Mouse (Mus musculus) myocyte (in vitro differentiated cells): ENCODE measurements around the gene Rab36.

Experiments
- MYOD1 ChIP-seq, 3 experiments: IDR thresholded peaks; one replicate each; pipeline ENCODE4 v1.6.1; 2011; ENCODE audit warnings: control low read depth in 2 of 3, low read depth in 2 of 3, mild to moderate bottlenecking in 2 of 3, moderate library complexity in 1 of 3; ENCODE audit not compliant: insufficient read length in 2 of 3, control insufficient read depth in 1 of 3
- MYOG ChIP-seq, 3 experiments: IDR thresholded peaks; one replicate each; pipeline ENCODE4 v1.6.1; 2011; ENCODE audit warnings: control low read depth in 2 of 3, low read depth in 2 of 3, mild to moderate bottlenecking in 2 of 3; ENCODE audit not compliant: insufficient read length in 2 of 3, control insufficient read depth in 1 of 3, insufficient read depth in 1 of 3
- POLR2A ChIP-seq: IDR thresholded peaks from one replicate; pipeline ENCODE4 v1.6.1; 2011; ENCODE audit warnings: low read depth, mild to moderate bottlenecking, control low read depth, moderate library complexity; ENCODE audit not compliant: insufficient read length
- POLR2AphosphoS2 ChIP-seq: IDR thresholded peaks from one replicate; pipeline ENCODE4 v1.6.1; 2011; ENCODE audit warnings: low read depth, control low read depth; ENCODE audit not compliant: insufficient read length
- TCF3 ChIP-seq: IDR thresholded peaks from one replicate; pipeline ENCODE4 v1.6.1; 2011; ENCODE audit warnings: low read depth, control low read depth; ENCODE audit not compliant: insufficient read length

DNA sequence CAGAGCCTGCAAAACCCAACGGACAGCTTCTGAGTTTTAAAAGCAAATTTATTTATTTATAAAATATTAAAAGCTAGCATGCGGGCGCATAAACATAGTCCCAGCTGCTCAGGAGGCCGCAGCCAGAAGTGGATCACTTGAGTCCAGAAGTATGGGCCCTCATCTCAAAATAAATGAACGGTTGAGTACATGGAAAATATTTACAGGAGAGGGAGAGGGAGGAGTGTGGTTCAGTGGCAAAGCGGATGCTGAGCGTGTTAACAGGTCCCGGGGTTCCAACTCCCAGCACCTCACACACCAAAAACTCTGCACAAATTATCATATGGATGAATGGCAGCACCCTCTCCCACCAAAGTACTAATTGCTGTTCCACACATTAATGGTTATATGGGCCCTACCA is 21.5 kb downstream of the Rab36 start:
- TF ChIP-seq POLR2A: no peak
- no peak for TF ChIP-seq MYOG (IDR thresholded peaks at IDR 0.05; ENCODE audit: control insufficient read depth in 1 of 3, insufficient read depth in 1 of 3, insufficient read length in 2 of 3, low read depth in 2 of 3)
- no peak for TF ChIP-seq POLR2AphosphoS2
- no peak for TF ChIP-seq TCF3
- no peak for TF ChIP-seq MYOD1 (IDR thresholded peaks at IDR 0.05; ENCODE audit: control insufficient read depth in 1 of 3, insufficient read length in 2 of 3, low read depth in 2 of 3)
